Mouse (Mus musculus) heart, adult 2 months (tissue): ENCODE measurements around the gene Man1a2.

Experiments used
- CTCF ChIP-seq: fragments of 200-600 bp; IDR thresholded peaks from 2 replicates; pipeline ENCODE4 v1.8.1; 2022; ENCODE audit warnings: antibody characterized with exemption, mild to moderate bottlenecking, moderate library complexity
- EP300 ChIP-seq: fragments of 200-500 bp; IDR thresholded peaks from 2 replicates; pipeline ENCODE4 v1.6.1; 2011; ENCODE audit warnings: low read depth, low read length, control low read depth; ENCODE audit not compliant: insufficient read depth
- POLR2A ChIP-seq: fragments of 200-500 bp; IDR thresholded peaks from 2 replicates; pipeline ENCODE4 v1.6.1; 2011; ENCODE audit warnings: mild to moderate bottlenecking, low read depth, low read length, control low read depth; ENCODE audit not compliant: insufficient read depth

GRCm38 (mm10) chr3:100521626-100522025 lies 163.7 kb downstream of the Man1a2 start:
- TF ChIP-seq CTCF (no peak), POLR2A (no peak), EP300 (no peak)
